Mouse (Mus musculus) ovary, postnatal 14 days (tissue): ENCODE measurements around the gene Tmem102.

Experiments
- DNase-seq: peaks from one replicate; pipeline ENCODE4 v3.0.0; 2022; ENCODE audit warnings: low spot score

The Tmem102 gene

DNA sequence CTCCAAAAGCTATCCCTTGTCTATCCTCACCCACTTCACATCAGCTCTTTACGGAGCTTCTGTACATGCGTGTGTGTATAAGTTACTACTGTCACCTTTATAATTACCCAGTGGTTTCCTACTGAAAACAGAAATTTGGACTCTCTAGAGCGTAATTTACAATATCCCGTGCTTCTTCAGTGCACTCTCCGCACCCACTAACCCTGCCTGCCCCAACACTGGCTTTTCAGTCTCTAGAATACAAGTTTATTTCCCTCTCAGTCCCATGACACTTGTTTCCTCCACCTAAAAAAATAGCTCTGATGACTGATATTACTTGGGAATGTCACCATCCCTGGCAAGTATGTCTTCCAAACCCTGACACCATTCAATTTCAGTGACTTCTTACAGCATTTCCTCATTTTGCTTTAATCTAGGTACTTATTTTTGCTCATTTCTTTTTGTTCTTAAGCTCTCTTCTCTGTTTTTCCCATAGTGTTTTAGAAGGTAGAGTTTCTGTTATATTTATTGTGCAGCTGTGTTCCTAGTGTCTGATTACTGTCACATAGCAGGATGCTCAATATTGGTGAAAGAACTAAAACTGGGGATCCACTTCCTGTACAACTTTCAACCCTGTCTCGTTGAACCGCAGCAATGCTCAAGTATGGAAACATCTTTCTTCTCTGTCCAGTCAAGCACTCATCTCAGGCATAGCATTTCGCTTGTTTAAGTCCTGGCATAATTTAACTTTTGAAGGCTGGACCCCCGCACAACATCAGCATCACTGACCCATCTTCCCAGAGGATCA, 47.9 kb downstream of the Tmem102 start:
- no peak for DNase-seq

- DNase-seq, result no peak
Observed at GRCm38 (mm10) chr11:69754701-69755100, 50.7 kb downstream of the Tmem102 start.

GRCm38 (mm10) chr11:69754233-69754632, 51.2 kb downstream of the Tmem102 start:
- no peak for DNase-seq
